Mouse (Mus musculus): ENCODE data around the gene Rgs11.
"Not testable (repeated sequence)": the region's sequence is repeated elsewhere in the genome, so short reads cannot be mapped to it uniquely, and the experiment has no call there.

The Rgs11 gene

DNA sequence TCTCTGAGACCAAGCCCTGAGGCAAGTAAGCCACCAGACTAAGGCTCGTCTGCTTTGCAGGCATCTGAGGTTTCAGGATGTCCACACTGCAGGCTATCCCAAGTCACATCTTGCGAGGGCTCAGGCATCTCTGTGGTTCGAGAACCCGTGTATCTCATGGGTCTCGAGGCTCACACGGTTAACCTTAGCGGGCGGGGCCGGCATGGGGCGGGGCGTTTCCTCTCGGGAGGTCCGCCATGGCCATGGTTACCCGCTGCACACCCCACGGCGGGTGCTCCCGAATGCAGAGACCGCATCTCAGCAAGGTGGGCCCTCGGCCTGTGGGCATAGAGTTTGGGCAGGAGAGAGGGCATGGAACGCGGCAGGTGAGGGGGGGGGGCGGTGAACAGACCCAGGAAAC lies at the start of gene Rgs11:
Gene Rgs11, plus strand, starts transcription at position 215 of the 400 bp plus-strand sequence.
- DNase-seq (ENCODE audit: low read depth, low spot score), result no peak

DNA sequence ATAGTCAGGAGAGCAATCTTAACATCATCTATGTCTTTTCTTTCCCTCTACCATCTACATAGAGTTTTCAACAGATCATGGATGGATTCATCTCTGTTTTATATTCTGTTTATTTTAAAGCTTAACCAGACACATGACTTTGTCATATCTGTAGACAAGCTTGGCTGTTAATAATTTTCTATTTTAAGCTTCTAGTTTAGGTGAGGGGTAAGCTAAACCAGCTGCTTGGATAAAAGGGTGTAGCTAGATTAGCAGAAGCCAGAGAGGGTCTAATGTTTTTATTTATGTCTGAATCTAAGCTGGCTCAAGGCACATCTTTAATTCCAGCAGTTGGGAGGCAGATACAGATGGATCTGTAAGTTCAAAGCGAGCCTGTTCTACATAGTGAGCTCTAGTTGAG lies 40.0 kb upstream of the Rgs11 start:
- DNase-seq (ENCODE audit: low read depth, low spot score), result no peak

- no peak for DNase-seq (ENCODE audit: low read depth, low spot score)
These were observed 34.7 kb upstream of the Rgs11 start for GRCm38 (mm10) chr17:26168039-26168438.

- not testable (repeated sequence) for DNase-seq (ENCODE audit: low read depth, low spot score)
These were observed 27.5 kb upstream of the Rgs11 start for GRCm38 (mm10) chr17:26175248-26175647.

DNA sequence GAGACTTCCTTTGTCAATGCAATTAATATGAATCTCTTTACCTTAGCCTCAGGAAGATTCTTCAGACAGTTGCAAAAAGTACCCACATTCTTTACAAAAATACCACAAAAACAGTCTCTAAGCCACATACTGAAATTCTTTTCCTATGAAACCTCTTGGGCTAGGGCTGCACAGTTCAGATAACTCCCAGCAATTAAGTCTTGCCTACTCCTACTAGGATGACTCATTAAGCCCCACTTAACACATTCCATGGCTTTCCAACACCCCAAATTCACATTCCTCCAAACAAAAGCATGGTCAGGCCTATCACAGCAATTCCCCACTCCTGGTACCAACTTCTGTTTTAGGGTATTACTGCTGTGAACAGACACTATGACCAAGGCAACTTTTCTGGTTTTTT lies 24.1 kb upstream of the Rgs11 start:
- DNase-seq (ENCODE audit: low read depth, low spot score), result no peak

DNA sequence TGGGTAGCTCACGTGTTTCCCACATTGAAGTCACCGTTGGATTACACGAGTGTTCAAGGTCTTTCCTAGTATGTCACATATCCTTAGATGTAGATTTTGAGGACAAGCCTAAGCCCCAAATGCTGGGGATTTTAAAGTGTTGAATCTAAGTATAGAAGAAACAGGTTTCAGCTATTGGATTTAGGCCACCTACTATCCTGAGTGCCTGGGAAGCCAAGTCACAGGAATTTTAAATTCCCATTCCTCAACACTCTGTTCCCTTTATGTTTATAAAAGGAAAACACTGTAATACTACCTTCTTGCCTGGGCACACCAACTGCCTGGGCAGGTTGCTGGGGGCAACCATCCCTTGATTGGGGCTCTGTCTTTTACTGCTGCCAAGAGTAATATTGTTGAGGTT lies 21.6 kb upstream of the Rgs11 start:
- no peak for DNase-seq (ENCODE audit: low read depth, low spot score)

- no peak for DNase-seq (ENCODE audit: low read depth, low spot score)
These were observed 15.2 kb upstream of the Rgs11 start for GRCm38 (mm10) chr17:26187592-26187991.

GRCm38 (mm10) chr17:26188091-26188805 lies 14.5 kb upstream of the Rgs11 start:
- no peak for DNase-seq (ENCODE audit: low read depth, low spot score)

DNA sequence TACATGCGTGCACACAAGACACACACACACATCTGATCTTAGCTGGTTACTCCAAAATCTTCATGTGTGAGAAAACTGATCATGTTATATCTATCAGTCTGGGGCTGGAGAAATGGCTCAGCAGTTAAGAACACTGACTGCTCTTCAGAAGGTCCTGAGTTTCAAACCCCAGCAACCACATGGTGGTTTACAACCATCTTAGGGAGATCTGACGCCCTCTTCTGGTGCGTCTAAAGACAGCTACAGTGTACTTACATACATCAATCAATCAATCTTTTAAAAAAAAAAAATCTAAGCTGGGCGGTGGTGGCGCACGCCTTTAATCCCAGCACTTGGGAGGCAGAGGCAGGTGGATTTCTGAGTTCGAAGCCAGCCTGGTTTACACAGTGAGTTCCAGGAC lies 11.3 kb upstream of the Rgs11 start:
- not testable (repeated sequence) for DNase-seq (ENCODE audit: low read depth, low spot score)

DNA sequence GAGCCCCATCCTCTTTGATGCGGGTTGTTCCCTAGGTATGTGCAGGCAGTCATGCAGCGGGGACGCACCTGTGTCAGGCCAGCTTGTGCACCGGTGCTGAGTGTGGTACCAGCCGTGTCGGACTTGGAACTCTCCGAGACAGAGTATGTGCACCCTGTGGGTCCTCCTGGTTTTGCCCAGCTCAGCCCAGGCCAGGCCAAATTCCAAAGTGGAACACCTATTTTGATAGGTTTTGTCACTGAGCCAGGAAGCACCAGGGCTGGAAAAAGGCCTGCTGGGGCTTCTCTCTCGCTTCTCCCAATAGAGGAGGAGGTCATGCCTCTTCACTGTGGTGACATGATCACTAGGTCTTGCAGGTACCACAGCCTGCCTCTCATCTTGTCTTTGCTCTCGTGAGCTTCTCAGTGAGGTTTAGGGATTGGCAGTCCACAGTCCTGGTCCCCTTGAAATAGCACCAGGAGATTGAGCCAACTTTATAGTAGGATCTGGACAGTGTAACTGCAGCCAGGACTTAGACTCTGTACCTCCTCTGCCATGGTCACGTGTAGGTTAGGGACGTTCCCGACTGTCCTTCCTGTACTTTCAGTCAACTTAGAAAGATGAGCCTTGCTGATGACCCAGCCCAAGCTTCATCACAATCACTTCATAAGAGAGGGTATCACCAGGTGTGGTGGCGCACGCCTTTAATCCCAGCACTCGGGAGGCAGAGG lies 10.1 kb upstream of the Rgs11 start:
- DNase-seq (ENCODE audit: low read depth, low spot score), result no peak

DNA sequence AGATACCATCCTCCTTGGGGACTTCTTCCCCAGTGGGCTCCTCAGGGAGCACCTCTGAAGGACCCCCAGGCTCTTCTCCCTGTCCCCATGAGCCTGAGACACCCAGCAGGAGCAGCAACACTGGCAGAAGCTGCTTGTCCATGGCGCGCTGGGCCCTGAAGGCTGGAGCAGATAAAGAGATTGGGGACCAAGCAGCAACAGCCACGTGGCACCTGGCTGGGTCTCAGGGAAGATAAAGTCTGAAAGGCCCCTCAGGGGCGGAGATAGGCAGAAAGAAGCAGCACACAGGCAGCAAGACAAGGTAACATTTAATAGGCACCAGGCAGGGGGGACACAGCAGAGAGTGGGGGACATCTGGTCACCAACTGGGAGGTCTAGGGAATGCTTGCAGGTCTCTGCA lies 3.9 kb upstream of the Rgs11 start, which contains the start of gene Pdia2:
Gene Pdia2, minus strand, starts transcription at position 196 of the 400 bp plus-strand sequence.
- no peak for DNase-seq (ENCODE audit: low read depth, low spot score)

GRCm38 (mm10) chr17:26200831-26201705 lies 1.7 kb upstream of the Rgs11 start:
- peak; percentile 13 for DNase-seq (ENCODE audit: low read depth, low spot score)

DNA sequence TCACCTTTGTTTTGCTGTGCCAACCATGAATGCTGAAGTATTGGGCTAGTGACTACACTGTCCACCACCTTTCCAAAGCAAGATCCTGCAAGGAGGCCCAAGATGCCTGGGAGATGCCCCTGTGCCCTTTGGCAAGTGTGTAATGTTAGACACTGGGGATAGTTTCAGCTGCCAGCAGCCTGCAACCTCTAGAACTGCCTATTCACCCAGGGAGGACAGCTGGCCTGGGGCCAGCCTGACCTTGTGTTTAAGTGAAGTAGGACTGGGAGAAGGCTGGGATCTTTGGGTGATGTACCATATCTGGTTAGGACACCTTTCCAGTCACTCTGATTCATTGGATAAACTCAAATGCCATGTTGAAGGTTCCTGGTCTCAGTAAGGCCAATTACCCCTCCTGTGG lies 753 bp upstream of the Rgs11 start:
- DNase-seq (ENCODE audit: low read depth, low spot score), result no peak

DNA sequence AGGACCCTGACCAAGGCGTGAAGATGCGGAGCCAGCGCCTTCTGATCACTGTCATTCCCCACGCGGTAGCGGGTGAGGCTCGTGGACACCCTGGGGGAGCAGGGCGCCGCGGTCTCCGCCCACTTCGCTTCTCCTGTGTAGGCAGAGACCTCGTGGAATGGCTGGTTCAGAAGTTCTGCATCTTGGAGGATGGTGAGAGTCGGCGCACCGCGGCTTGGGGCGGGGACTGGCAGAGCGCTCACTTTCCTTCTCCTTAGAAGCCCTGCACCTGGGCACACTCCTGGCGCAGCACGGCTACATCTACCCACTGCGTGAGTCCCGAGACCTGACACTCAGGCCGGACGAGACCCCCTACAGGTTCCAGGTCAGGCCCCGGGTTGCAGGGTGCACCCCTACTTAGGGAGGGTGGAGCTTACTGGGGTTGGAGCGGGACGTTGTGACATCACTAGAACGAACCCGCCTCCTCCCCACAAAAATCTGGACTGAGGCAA lies 615 bp downstream of the Rgs11 start:
- no peak for DNase-seq (ENCODE audit: low read depth, low spot score)

GRCm38 (mm10) chr17:26204766-26205165 lies 2.0 kb downstream of the Rgs11 start:
- no peak for DNase-seq (ENCODE audit: low read depth, low spot score)

DNA sequence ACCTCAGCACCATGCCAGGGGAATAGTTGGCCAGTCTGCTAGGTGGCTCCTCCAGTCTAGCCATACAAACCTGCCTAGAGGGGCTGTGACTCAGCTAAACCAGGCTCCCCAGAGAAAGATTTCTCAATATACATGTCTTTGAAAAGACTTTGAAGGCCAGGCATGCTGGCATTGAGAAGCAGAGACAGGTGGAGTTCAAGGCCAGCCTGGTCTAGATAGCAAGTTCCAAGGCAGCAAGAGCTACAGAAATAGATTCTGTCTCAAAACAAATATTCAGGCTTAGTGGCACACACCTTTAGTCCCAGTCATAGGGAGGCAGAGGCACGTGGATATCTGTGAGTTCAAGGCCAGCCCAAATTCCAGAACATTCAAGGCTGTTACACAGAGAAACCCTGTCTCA lies 3.6 kb downstream of the Rgs11 start:
- DNase-seq (ENCODE audit: low read depth, low spot score), result no peak

- no peak for DNase-seq (ENCODE audit: low read depth, low spot score)
These were observed 4.9 kb downstream of the Rgs11 start, which contains the start of gene Arhgdig for GRCm38 (mm10) chr17:26207686-26208085. Gene Arhgdig (minus strand): TSS chr17:26207786.

- no peak for DNase-seq (ENCODE audit: low read depth, low spot score)
These were observed 9.5 kb downstream of the Rgs11 start for GRCm38 (mm10) chr17:26212241-26212640.

DNA sequence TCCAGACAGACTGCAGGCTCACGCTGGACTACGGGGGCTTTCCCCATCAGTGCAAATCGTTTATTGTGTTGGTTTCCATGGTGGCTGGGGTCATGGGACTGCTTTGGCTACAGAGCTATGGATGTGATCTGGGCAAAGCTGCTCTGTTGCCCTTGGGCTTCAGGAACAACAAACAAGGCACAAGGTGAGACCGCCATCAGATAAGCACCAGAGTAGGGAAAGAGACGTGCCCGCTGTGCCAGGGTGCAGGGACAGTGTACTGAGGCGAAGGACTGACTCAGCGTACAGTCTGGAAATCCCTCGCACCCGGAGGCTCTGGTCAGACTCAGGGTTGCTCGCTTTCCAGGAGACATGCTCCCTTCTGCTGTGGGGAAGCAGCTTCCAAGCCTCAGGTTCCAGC lies 9.9 kb downstream of the Rgs11 start:
- DNase-seq (ENCODE audit: low read depth, low spot score), result no peak

GRCm38 (mm10) chr17:26221508-26221907 lies 18.8 kb downstream of the Rgs11 start:
- DNase-seq (ENCODE audit: low read depth, low spot score), result no peak

DNA sequence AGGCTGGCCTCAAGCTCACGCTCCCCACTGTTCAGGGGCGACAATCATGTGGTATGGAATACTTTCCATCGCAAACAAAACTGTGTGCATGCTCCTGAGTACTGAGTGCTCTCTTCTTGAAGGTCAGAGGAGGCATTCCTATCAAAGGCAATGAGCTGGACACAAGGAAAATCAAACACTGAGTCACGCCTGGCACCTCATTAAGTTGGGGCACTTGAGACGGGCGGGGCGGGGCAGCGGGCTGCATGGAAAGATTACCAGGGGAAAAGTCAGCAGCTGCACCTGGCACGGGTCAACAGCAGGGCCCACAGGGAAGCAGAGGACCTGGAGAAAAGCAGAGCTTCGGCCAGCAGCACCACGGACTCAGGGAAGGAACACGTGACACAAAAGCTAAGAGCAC lies 22.4 kb downstream of the Rgs11 start:
- no peak for DNase-seq (ENCODE audit: low read depth, low spot score)

DNA sequence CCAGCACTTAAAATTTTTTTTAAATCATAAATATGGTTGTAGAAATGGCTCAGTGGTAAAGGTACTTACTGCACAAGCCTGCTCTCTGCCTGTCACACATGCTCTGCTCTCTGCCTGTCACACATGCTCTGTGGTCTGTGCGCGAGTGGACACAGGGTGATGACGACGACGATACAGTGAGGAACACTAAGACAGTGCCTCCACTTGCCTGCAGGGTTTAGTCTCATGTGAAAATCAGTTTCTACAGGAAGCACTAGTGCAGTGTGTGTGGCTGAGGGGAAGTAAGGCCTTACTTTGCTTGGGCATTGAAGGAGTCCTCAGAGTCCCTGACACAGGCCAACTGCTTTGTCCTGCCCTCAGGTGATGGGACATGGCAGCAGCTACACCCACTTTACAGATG lies 27.0 kb downstream of the Rgs11 start:
- DNase-seq (ENCODE audit: low read depth, low spot score), result no peak
